Mouse (Mus musculus): ENCODE measurements at regions not wholly inside any gene's neighbourhood (a gene's known extent, or its start where the extent isn't known, plus 50 kb on each side); places are given as distances from the start of the nearest gene placed in this dataset.

DNA sequence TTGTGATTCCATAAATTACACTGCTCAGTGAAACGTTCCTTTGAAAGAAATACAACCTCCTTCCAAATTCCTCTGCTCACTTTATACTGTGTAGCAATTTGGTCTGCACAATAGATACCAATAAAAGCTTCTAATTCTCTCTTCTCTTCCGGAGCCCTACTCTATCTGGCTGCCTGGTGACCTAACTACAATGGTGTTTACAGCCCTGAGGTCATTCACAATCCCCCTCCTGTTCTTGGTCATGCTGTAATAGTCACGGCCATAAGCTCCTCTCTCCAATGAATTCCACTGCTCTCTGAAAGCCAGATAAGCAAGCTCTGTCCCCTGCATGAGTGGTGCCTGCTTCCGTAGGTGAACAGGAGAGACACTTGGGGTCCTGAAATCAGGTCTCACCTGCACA, 195.8 kb upstream of the Sox11 start:
- no peak for TF ChIP-seq CTCF (IDR thresholded peaks at IDR 0.05; ENCODE audit: extremely low read depth, insufficient read depth, low read length)
- TF ChIP-seq POLR2A (IDR thresholded peaks at IDR 0.05; ENCODE audit: extremely low read depth, insufficient read depth, low read length): no peak

Data from cortical plate, adult 2 months (tissue).